Mouse (Mus musculus) CH12.LX (cell line): Measurements from ENCODE around the gene Pyroxd1. TPM values are rescaled to one million over a fixed set of nuclear protein-coding genes. Genes with fewer than 3 reads are reported as not detected.
"Not testable (repeated sequence)": the region's sequence is repeated elsewhere in the genome, so short reads cannot be mapped to it uniquely, and the experiment has no call there.

Experiments
- DNase-seq: peaks from one replicate; pipeline ENCODE4 v3.0.0-alpha.2; 2013; ENCODE audit errors: extremely low read depth
- H3K27ac ChIP-seq: 2 replicates; pipeline ENCODE4 v1.5.1; 2012; ENCODE audit warnings: low read depth, mild to moderate bottlenecking, control low read depth, moderate library complexity; ENCODE audit not compliant: insufficient read depth
- H3K27me3 ChIP-seq: replicated peaks from 2 replicates; pipeline ENCODE3; 2012; ENCODE audit warnings: inconsistent platforms
- H3K36me3 ChIP-seq, 2 experiments: replicated peaks in 1 of 2; 2 replicates each; pipeline versions ENCODE3 to v1.6.1; 2012; ENCODE audit warnings: inconsistent platforms in 1 of 2, low read length in 1 of 2, mild to moderate bottlenecking in 1 of 2, mixed read lengths in 1 of 2, moderate library complexity in 1 of 2; ENCODE audit not compliant: control insufficient read depth in 1 of 2, insufficient read depth in 1 of 2
- H3K4me1 ChIP-seq, 2 experiments: 2 replicates each; pipeline ENCODE4 v1.6.1; 2012; ENCODE audit warnings: inconsistent platforms in 1 of 2, moderate library complexity in 1 of 2; ENCODE audit not compliant: insufficient read depth in 2 of 2, control insufficient read depth in 1 of 2
- H3K4me2 ChIP-seq: 2 replicates; pipeline ENCODE4 v1.6.1; 2012; ENCODE audit warnings: low read depth, mild to moderate bottlenecking, control low read depth; ENCODE audit not compliant: poor library complexity, insufficient read depth, severe bottlenecking
- H3K4me3 ChIP-seq, 3 experiments: fragments of 150-350 bp in 1 of 3; sonication (generic) in 1 of 3; replicated peaks in 1 of 3; 2 replicates each; pipeline versions ENCODE3 to v1.5.1; 2011 to 2012; ENCODE audit warnings: low read depth in 2 of 3, low read length in 2 of 3, mild to moderate bottlenecking in 2 of 3, moderate library complexity in 2 of 3, control low read depth in 1 of 3, improper control_type of control experiment in 1 of 3, inconsistent platforms in 1 of 3, mixed read lengths in 1 of 3; ENCODE audit not compliant: poor library complexity in 1 of 3
- H3K79me2 ChIP-seq: replicated peaks from 2 replicates; pipeline ENCODE4 v1.6.1; 2012; ENCODE audit warnings: mild to moderate bottlenecking, moderate library complexity; ENCODE audit not compliant: control insufficient read depth, poor library complexity, insufficient read depth, severe bottlenecking; ENCODE audit errors: extremely low read depth
- H3K9ac ChIP-seq: 2 replicates; pipeline ENCODE4 v1.6.1; 2012; ENCODE audit warnings: low read depth, mild to moderate bottlenecking, control low read depth, moderate library complexity; ENCODE audit not compliant: insufficient read depth
- H3K9me3 ChIP-seq: replicated peaks from 2 replicates; pipeline ENCODE3; 2012; ENCODE audit warnings: low read length, inconsistent platforms, mixed read lengths
- BHLHE40 ChIP-seq: IDR thresholded peaks from 2 replicates; pipeline ENCODE4 v1.6.1; 2011; ENCODE audit warnings: mild to moderate bottlenecking, low read depth, low read length, improper control_type of control experiment
- CHD1 ChIP-seq: IDR thresholded peaks from 2 replicates; pipeline ENCODE4 v1.6.1; 2012; ENCODE audit warnings: low read depth, low read length, improper control_type of control experiment, inconsistent platforms
- CHD2 ChIP-seq: IDR thresholded peaks from 2 replicates; pipeline ENCODE4 v1.6.1; 2011; ENCODE audit warnings: low read length, improper control_type of control experiment
- CTCF ChIP-seq, 2 experiments: IDR thresholded peaks in 1 of 2; conservative IDR thresholded peaks in 1 of 2; 2 replicates each; pipeline ENCODE4 v1.5.1; 2011 to 2012; ENCODE audit warnings: low read depth in 2 of 2, low read length in 2 of 2, improper control_type of control experiment in 1 of 2, inconsistent platforms in 1 of 2, mild to moderate bottlenecking in 1 of 2, moderate library complexity in 1 of 2
- E2F4 ChIP-seq: IDR thresholded peaks from 2 replicates; pipeline ENCODE4 v1.6.1; 2011; ENCODE audit warnings: low read depth, low read length, improper control_type of control experiment; ENCODE audit not compliant: insufficient replicate concordance
- ELF1 ChIP-seq: IDR thresholded peaks from 2 replicates; pipeline ENCODE4 v1.6.1; 2014; ENCODE audit warnings: low read depth, mild to moderate bottlenecking, inconsistent platforms, low read length, improper control_type of control experiment
- ETS1 ChIP-seq: conservative IDR thresholded peaks from 2 replicates; pipeline ENCODE4 v1.6.1; 2012; ENCODE audit warnings: low read depth, mild to moderate bottlenecking, inconsistent platforms, low read length, improper control_type of control experiment, moderate library complexity
- GABPA ChIP-seq: IDR thresholded peaks from 2 replicates; pipeline ENCODE4 v1.6.1; 2012; ENCODE audit warnings: low read depth, low read length, improper control_type of control experiment, inconsistent platforms; ENCODE audit not compliant: insufficient replicate concordance
- JUN ChIP-seq: IDR thresholded peaks from 2 replicates; pipeline ENCODE4 v1.6.1; 2011; ENCODE audit warnings: low read depth, mild to moderate bottlenecking, low read length, improper control_type of control experiment, moderate library complexity; ENCODE audit not compliant: insufficient read depth
- JUND ChIP-seq: conservative IDR thresholded peaks from 2 replicates; pipeline ENCODE4 v1.6.1; 2011; ENCODE audit warnings: low read depth, low read length, improper control_type of control experiment
- KAT2A ChIP-seq: IDR thresholded peaks from 2 replicates; pipeline ENCODE4 v1.6.1; 2012; ENCODE audit warnings: low read length, improper control_type of control experiment, inconsistent platforms; ENCODE audit not compliant: insufficient replicate concordance
- MAFK ChIP-seq: IDR thresholded peaks from 2 replicates; pipeline ENCODE4 v1.6.1; 2011; ENCODE audit warnings: low read length, improper control_type of control experiment; ENCODE audit not compliant: insufficient replicate concordance
- MEF2A ChIP-seq: IDR thresholded peaks from 2 replicates; pipeline ENCODE4 v1.6.1; 2014; ENCODE audit warnings: low read depth, mild to moderate bottlenecking, inconsistent platforms, low read length, improper control_type of control experiment, borderline replicate concordance
- MXI1 ChIP-seq: IDR thresholded peaks from 2 replicates; pipeline ENCODE4 v1.6.1; 2011; ENCODE audit warnings: mild to moderate bottlenecking, low read depth, low read length, improper control_type of control experiment
- NELFE ChIP-seq: IDR thresholded peaks from 2 replicates; pipeline ENCODE4 v1.6.1; 2011; ENCODE audit warnings: low read depth, low read length, improper control_type of control experiment
- RAD21 ChIP-seq: IDR thresholded peaks from 2 replicates; pipeline ENCODE4 v1.6.1; 2011; ENCODE audit warnings: low read depth, mild to moderate bottlenecking, low read length, improper control_type of control experiment, moderate library complexity
- RCOR1 ChIP-seq: conservative IDR thresholded peaks from 2 replicates; pipeline ENCODE4 v1.6.1; 2012; ENCODE audit warnings: low read depth, mild to moderate bottlenecking, inconsistent platforms, low read length, improper control_type of control experiment
- SIN3A ChIP-seq: IDR thresholded peaks from 2 replicates; pipeline ENCODE4 v1.6.1; 2012; ENCODE audit warnings: low read length, improper control_type of control experiment, inconsistent platforms
- ZNF384 ChIP-seq: IDR thresholded peaks from 2 replicates; pipeline ENCODE4 v1.6.1; 2012; ENCODE audit warnings: low read depth, low read length, improper control_type of control experiment, inconsistent platforms
- dilution Hi-C: fragments of 300-500 bp; cut with MboI; formaldehyde crosslinking; loops from 2 replicates; pipeline ENCODE4 v1.14.3; 2020; ENCODE audit warnings: low sequenced_read_pairs; ENCODE audit not compliant: extremely low pct_unique_long_range_greater_than_20kb, extremely low pct_ligation_motif_present
- in situ Hi-C: fragments of 300-500 bp; cut with MboI; formaldehyde crosslinking; loops from 3 replicates; pipeline ENCODE4 v1.14.3; 2019; ENCODE audit warnings: low sequenced_read_pairs, low pct_ligation_motif_present, low pct_unique_long_range_greater_than_20kb, mixed read lengths
- polyA plus RNA-seq: library from polyadenylated mRNA; unstranded; fragments of >175 nt; gene quantifications from 2 replicates; pipeline ENCODE4 v1.2.1, GENCODE M21; 2012; ENCODE audit warnings: low read depth; ENCODE audit not compliant: insufficient read length
- total RNA-seq, 2 experiments: library from RNA; depleted of rRNA; stranded (reverse); fragments of 300-350 nt in 1 of 2; fragments of >200 nt in 1 of 2; gene quantifications; 2 replicates each; pipeline ENCODE4 v1.2.3; 2012 to 2014

The Pyroxd1 gene
- total and polyA plus RNA-seq, 3 experiments = 7.9 to 11.5 (median 11.2) TPM

DNA sequence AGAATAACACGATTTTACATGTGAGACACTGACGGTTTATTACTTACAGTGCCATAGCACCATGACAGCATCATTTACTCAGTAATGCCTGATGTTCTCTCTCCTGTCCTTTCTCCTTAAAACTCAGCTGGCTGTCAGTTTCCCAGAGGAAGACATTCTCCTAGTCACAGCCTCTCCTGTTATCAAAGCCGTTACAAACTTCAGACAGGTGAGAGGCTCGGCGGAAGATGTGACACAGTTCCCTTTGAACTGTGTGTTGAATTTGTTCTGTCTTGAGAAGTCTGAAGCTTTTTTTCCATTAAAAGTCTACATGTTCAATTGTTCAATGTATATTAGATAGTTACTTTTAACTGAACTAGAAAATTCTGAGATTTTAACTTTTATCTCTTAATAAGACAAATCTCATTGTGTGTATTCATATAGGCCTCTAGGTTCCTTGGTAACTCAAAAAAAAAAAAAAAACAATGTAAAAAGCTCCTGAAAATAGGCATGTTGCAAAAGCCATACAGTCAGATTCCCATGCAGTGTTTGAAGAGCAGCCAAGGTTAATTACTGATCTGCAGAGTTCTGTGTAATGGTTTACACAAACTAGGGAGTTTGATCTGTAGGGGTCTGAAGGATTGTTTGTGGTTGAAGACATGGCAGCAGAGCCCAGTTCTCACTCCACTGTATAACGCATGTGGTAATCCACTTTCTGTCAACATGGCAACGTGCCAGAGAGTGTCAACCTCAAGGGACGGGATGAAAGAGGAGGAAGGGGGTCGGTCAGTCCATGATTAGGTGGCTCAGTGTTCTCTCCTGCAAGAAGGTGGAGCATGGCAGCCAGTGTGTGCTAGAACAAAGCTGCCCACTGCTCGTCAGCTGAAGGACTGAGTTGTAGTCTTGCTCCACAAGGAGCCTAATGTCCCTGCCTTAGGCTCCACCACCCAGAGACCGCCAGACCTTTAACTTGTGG lies 2.3 kb downstream of the Pyroxd1 start:
- in situ Hi-C loops = loop anchor here (25.0 kb wide), 1 partner anchor 165 kb away; the partner anchor contains the start of gene Ldhb
- peaks cover 32 to 48% of the 10 kb centered on the region in 2 experiments for H3K36me3 ChIP-seq
- no peak overlapping the region for H3K4me3 ChIP-seq
- no peak overlapping the region for H3K4me2 ChIP-seq
- no peaks in the 10 kb centered on the region for H3K79me2 ChIP-seq
- TF ChIP-seq ELF1 (no peak), CHD2 (no peak), JUND (no peak), MXI1 (no peak), RCOR1 (no peak), SIN3A (no peak), ZNF384 (no peak), KAT2A (no peak), MEF2A (no peak)
- TF ChIP-seq, all 38 proteins: peak for 0
- Histone ChIP-seq H3K27me3 (no peaks in the 10 kb centered on the region), H3K9me3 (no peaks in the 10 kb centered on the region), H3K4me1 (peaks cover 4 to 17% of the 10 kb centered on the region in 2 experiments), H3K27ac (no peak overlapping the region), H3K9ac (no peak overlapping the region)
- DNase-seq = no peak
- dilution Hi-C loops = no loop called here

GRCm38 (mm10) chr6:142352099-142352498 lies 6.6 kb downstream of the Pyroxd1 start:
- in situ Hi-C loops, H3K4me3 ChIP-seq, H3K27ac ChIP-seq, H3K9me3 ChIP-seq, H3K79me2 ChIP-seq, H3K4me1 ChIP-seq, dilution Hi-C loops, H3K27me3 ChIP-seq, H3K9ac ChIP-seq, H3K4me2 ChIP-seq, DNase-seq: not testable (repeated sequence)
- peaks cover 50 to 80% of the 10 kb centered on the region in 2 experiments for H3K36me3 ChIP-seq

GRCm38 (mm10) chr6:142357106-142357505 lies 11.7 kb downstream of the Pyroxd1 start:
- TF ChIP-seq JUN = no peak
- no peak for TF ChIP-seq GABPA
- no peak for TF ChIP-seq SIN3A
- no peak for TF ChIP-seq MEF2A
- no peak for TF ChIP-seq NELFE
- no peak for TF ChIP-seq CHD2
- no peak for TF ChIP-seq BHLHE40
- TF ChIP-seq MAFK = no peak
- TF ChIP-seq ETS1 = no peak
- no peak for TF ChIP-seq ZNF384
- TF ChIP-seq JUND = no peak
- TF ChIP-seq E2F4 = no peak
- TF ChIP-seq CHD1 = no peak
- no peak for TF ChIP-seq RAD21
- no peak for TF ChIP-seq CTCF (conservative IDR thresholded peaks at IDR 0.05 in 1 of 2, IDR thresholded peaks at IDR 0.05 in 1 of 2; ENCODE audit: low read depth in 2 of 2, low read length in 2 of 2)
- TF ChIP-seq, all 38 proteins: peak for 0
- Histone ChIP-seq H3K9ac (no peak overlapping the region), H3K9me3 (no peaks in the 10 kb centered on the region), H3K27ac (no peak overlapping the region), H3K36me3 (peaks cover 57 to 87% of the 10 kb centered on the region in 2 experiments), H3K4me1 (no peaks in the 10 kb centered on the region), H3K4me2 (no peak overlapping the region), H3K27me3 (no peaks in the 10 kb centered on the region), H3K79me2 (no peaks in the 10 kb centered on the region), H3K4me3 (no peak overlapping the region)
- in situ Hi-C loops = no loop called here
- no peak for DNase-seq
- dilution Hi-C loops = no loop called here
